Mouse (Mus musculus): ENCODE results near the gene Tyk2. TPM values are rescaled to one million over a fixed set of nuclear protein-coding genes. Genes with fewer than 3 reads are reported as not detected.

Gene Tyk2
- total RNA-seq, 1 experiment: 16.8 TPM

DNA sequence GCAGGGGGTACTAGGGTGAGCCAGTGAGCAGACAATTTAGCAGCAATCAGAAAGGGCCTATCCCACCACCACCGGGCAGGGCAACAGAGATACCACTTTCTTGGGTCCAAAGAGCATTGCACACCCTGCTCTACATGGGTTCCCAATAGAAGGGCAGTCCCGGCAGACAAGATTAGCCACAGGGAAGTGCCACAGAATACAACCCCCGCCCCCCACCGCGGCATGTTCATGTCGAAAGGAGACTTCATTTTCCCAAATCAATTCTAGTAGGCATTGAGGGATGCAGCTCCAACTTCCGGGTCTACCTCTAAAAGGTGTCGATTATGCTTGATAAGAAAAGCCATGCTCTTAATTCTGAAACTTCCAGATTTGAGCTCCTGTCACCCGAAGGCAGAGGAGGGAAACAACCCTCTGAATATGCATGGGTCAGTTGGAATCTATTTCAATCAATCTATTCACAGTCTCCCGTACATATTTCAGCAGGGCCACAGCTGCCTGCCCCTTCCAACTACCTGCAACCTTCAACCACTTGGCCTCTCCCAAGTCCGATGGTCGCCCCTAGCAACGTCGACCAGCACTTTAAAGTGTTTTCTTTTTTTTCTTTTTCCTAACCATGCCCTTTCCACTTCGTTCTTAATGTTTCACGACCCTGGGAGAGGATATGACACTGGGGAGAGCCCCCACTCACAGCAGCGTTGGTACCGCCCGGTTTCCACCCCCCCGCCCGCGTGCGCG is 39.9 kb downstream of the Tyk2 start:
- peaks cover 2 to 6% of the 10 kb centered on the region in 2 experiments; a peak in 3 of 4 replicates for H3K4me1 ChIP-seq (ENCODE audit: control insufficient read depth in 2 of 2, insufficient read depth in 2 of 2, low read length in 2 of 2, poor library complexity in 1 of 2)
- in situ Hi-C loops (cut with MboI; ENCODE audit: low sequenced_read_pairs in 2 of 2, unreplicated experiment in 2 of 2): no loop called here
- H3K36me3 ChIP-seq (ENCODE audit: control insufficient read depth, insufficient read depth, low read length, poor library complexity, severe bottlenecking): peaks cover 41% of the 10 kb centered on the region
- H3K9me3 ChIP-seq (ENCODE audit: control insufficient read depth, insufficient read depth, low read depth, low read length): no peaks in the 10 kb centered on the region
- peak overlapping the region; percentile 96 for H3K27ac ChIP-seq (ENCODE audit: insufficient read depth, low read depth, low read length, poor library complexity, severe bottlenecking)
- TF ChIP-seq ZNF384 (IDR thresholded peaks at IDR 0.05; ENCODE audit: low read depth, low read length): 0 out of 2 replicates have a peak, but pooled peaks have one; percentile 13
- TF ChIP-seq MAFK (IDR thresholded peaks at IDR 0.05; ENCODE audit: insufficient read depth, low read depth, low read length): no peak
- H3K4me3 ChIP-seq (ENCODE audit: insufficient read depth in 1 of 2, low read depth in 1 of 2, low read length in 2 of 2, poor library complexity in 1 of 2, severe bottlenecking in 1 of 2): peak overlapping the region; percentile 87 to 93
- no peak for DNase-seq (ENCODE audit: low read depth, low spot score)
- H3K9ac ChIP-seq (ENCODE audit: insufficient read depth, low read depth, low read length, poor library complexity, severe bottlenecking): peak overlapping the region; percentile 98

DNA sequence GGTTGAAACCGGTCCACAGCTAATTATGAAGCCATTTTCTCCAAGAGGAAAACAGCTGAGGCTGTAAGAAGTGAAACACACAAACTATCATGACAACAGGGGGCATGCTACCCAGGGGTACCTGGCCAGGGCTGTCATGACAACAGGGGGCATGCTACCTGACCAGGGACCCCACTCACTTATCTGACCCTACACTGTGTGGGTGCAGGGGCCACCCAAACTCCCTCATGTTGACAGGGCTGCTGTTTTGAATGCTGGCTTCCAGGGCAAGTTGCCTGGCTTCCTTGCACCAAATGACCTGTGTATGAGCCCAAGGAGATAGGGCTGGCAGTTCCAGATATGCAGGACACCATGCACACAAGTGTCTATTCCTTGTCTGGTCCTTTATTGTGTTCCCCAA is 40.5 kb downstream of the Tyk2 start:
- peak overlapping the region; percentile 98; the same call in 1 of the 2 replicates for H3K9ac ChIP-seq (ENCODE audit: insufficient read depth, low read depth, low read length, poor library complexity, severe bottlenecking)
- TF ChIP-seq ZC3H11A (IDR thresholded peaks at IDR 0.05; ENCODE audit: borderline replicate concordance, low read depth, low read length) (no peak), CHD2 (IDR thresholded peaks at IDR 0.05; ENCODE audit: low read depth, low read length) (no peak), HCFC1 (IDR thresholded peaks at IDR 0.05; ENCODE audit: borderline replicate concordance, insufficient read depth, low read length) (no peak), ZNF384 (IDR thresholded peaks at IDR 0.05; ENCODE audit: low read depth, low read length) (no peak), MAFK (IDR thresholded peaks at IDR 0.05; ENCODE audit: insufficient read depth, low read depth, low read length) (no peak)
- in situ Hi-C loops (cut with MboI; ENCODE audit: low sequenced_read_pairs in 2 of 2, unreplicated experiment in 2 of 2): no loop called here

DNA sequence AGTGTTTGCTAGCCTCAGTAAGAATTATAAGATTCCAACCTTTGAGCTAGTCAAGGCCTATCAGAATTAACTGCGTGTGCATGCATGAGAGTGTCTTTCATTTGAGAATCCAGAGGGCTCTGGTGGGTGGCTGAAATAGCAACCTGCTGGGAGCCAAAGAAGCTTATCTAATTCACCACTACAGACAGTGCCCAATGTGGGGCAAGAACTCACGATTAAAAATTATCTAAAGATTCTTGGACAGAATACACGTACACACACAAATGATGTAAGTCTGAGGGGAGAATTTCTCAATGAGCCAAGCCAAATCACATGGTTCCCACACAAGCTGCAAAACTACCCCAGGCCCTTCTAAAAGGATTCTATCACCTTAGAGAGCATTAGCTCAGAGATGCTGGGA is 47.7 kb downstream of the Tyk2 start:
- H3K4me1 ChIP-seq (ENCODE audit: control insufficient read depth in 2 of 2, insufficient read depth in 2 of 2, low read length in 2 of 2, poor library complexity in 1 of 2): no peaks in the 10 kb centered on the region
- in situ Hi-C loops (cut with MboI; ENCODE audit: low sequenced_read_pairs in 2 of 2, unreplicated experiment in 2 of 2): no loop called here
- H3K4me3 ChIP-seq (ENCODE audit: insufficient read depth in 1 of 2, low read depth in 1 of 2, low read length in 2 of 2, poor library complexity in 1 of 2, severe bottlenecking in 1 of 2): no peak overlapping the region
- peaks cover 71% of the 10 kb centered on the region for H3K36me3 ChIP-seq (ENCODE audit: control insufficient read depth, insufficient read depth, low read length, poor library complexity, severe bottlenecking)
- H3K9ac ChIP-seq (ENCODE audit: insufficient read depth, low read depth, low read length, poor library complexity, severe bottlenecking): no peak overlapping the region
- H3K9me3 ChIP-seq (ENCODE audit: control insufficient read depth, insufficient read depth, low read depth, low read length): no peaks in the 10 kb centered on the region
- no peak for DNase-seq (ENCODE audit: low read depth, low spot score)
- TF ChIP-seq ZNF384 (IDR thresholded peaks at IDR 0.05; ENCODE audit: low read depth, low read length) (no peak), HCFC1 (IDR thresholded peaks at IDR 0.05; ENCODE audit: borderline replicate concordance, insufficient read depth, low read length) (no peak)
- H3K27ac ChIP-seq (ENCODE audit: insufficient read depth, low read depth, low read length, poor library complexity, severe bottlenecking): no peak overlapping the region

More for the DNA sequence above, 40.5 kb downstream of the Tyk2 start:
- H3K27ac ChIP-seq (ENCODE audit: insufficient read depth, low read depth, low read length, poor library complexity, severe bottlenecking): no peak overlapping the region
- H3K4me1 ChIP-seq (ENCODE audit: control insufficient read depth in 2 of 2, insufficient read depth in 2 of 2, low read length in 2 of 2, poor library complexity in 1 of 2): peaks cover 2 to 4% of the 10 kb centered on the region in 2 experiments; a peak in 3 of 4 replicates
- H3K9me3 ChIP-seq (ENCODE audit: control insufficient read depth, insufficient read depth, low read depth, low read length): no peaks in the 10 kb centered on the region
- no peak for DNase-seq (ENCODE audit: low read depth, low spot score)
- peaks cover 46% of the 10 kb centered on the region for H3K36me3 ChIP-seq (ENCODE audit: control insufficient read depth, insufficient read depth, low read length, poor library complexity, severe bottlenecking)
- H3K4me3 ChIP-seq (ENCODE audit: insufficient read depth in 1 of 2, low read depth in 1 of 2, low read length in 2 of 2, poor library complexity in 1 of 2, severe bottlenecking in 1 of 2): peak overlapping the region; percentile 87 to 93

DNA sequence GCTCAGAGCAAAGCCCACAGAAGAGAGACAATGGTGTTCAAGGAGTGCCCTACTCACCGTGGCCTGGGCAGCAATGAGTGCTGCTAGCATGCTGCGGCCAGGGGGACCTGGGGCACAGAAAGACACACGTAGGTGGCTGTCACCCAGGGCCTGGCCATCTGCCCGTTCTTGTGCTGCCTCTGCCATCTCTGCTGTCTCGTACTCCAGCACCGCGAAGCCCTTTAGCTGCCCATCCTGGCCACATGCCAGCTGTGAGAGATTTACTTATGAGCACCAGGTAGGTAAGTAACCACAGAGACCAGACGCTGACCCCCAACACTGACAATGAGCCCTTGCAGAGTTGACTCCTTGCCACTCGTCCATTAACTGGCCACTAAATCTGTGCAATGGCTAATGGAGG is 49.9 kb downstream of the Tyk2 start:
- no peaks in the 10 kb centered on the region for H3K9me3 ChIP-seq (ENCODE audit: control insufficient read depth, insufficient read depth, low read depth, low read length)
- H3K9ac ChIP-seq (ENCODE audit: insufficient read depth, low read depth, low read length, poor library complexity, severe bottlenecking): no peak overlapping the region
- no peak overlapping the region for H3K27ac ChIP-seq (ENCODE audit: insufficient read depth, low read depth, low read length, poor library complexity, severe bottlenecking)
- in situ Hi-C loops (cut with MboI; ENCODE audit: low sequenced_read_pairs in 2 of 2, unreplicated experiment in 2 of 2): no loop called here
- no peak overlapping the region for H3K4me3 ChIP-seq (ENCODE audit: insufficient read depth in 1 of 2, low read depth in 1 of 2, low read length in 2 of 2, poor library complexity in 1 of 2, severe bottlenecking in 1 of 2)
- H3K36me3 ChIP-seq (ENCODE audit: control insufficient read depth, insufficient read depth, low read length, poor library complexity, severe bottlenecking): peaks cover 69% of the 10 kb centered on the region
- no peaks in the 10 kb centered on the region for H3K4me1 ChIP-seq (ENCODE audit: control insufficient read depth in 2 of 2, insufficient read depth in 2 of 2, low read length in 2 of 2, poor library complexity in 1 of 2)
- TF ChIP-seq CHD2 (IDR thresholded peaks at IDR 0.05; ENCODE audit: low read depth, low read length): no peak
- no peak for TF ChIP-seq MAFK (IDR thresholded peaks at IDR 0.05; ENCODE audit: insufficient read depth, low read depth, low read length)
- TF ChIP-seq ZC3H11A (IDR thresholded peaks at IDR 0.05; ENCODE audit: borderline replicate concordance, low read depth, low read length): no peak
- DNase-seq (ENCODE audit: low read depth, low spot score): no peak

DNA sequence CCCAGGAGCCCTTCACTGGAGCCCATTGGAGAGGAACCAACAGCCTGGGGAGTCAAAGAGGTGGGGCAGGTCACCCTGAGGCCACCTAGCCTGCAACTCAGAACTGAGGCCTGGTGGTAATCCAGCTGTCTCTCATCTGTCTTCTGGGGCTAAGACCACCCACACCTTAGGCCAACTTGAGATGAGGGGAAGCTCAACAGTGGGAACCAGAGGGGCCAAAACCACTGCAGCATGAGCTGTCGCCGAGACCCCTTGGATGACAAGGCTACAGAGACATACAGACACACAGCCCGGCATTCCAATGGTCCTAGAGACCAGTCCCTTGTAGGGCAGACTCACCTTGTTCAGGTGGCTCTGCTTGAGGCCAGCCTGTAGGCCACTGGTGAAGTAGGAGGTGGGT is 55.4 kb downstream of the Tyk2 start:
- Histone ChIP-seq H3K4me1 (ENCODE audit: control insufficient read depth in 2 of 2, insufficient read depth in 2 of 2, low read length in 2 of 2, poor library complexity in 1 of 2) (no peaks in the 10 kb centered on the region), H3K9ac (ENCODE audit: insufficient read depth, low read depth, low read length, poor library complexity, severe bottlenecking) (no peak overlapping the region), H3K9me3 (ENCODE audit: control insufficient read depth, insufficient read depth, low read depth, low read length) (no peaks in the 10 kb centered on the region), H3K27ac (ENCODE audit: insufficient read depth, low read depth, low read length, poor library complexity, severe bottlenecking) (no peak overlapping the region), H3K4me3 (ENCODE audit: insufficient read depth in 1 of 2, low read depth in 1 of 2, low read length in 2 of 2, poor library complexity in 1 of 2, severe bottlenecking in 1 of 2) (no peak overlapping the region), H3K36me3 (ENCODE audit: control insufficient read depth, insufficient read depth, low read length, poor library complexity, severe bottlenecking) (peaks cover 57% of the 10 kb centered on the region)
- no peak for DNase-seq (ENCODE audit: low read depth, low spot score)
- no peak for TF ChIP-seq HCFC1 (IDR thresholded peaks at IDR 0.05; ENCODE audit: borderline replicate concordance, insufficient read depth, low read length)
- TF ChIP-seq ZC3H11A (IDR thresholded peaks at IDR 0.05; ENCODE audit: borderline replicate concordance, low read depth, low read length): no peak
- TF ChIP-seq MAFK (IDR thresholded peaks at IDR 0.05; ENCODE audit: insufficient read depth, low read depth, low read length): no peak
- TF ChIP-seq CHD2 (IDR thresholded peaks at IDR 0.05; ENCODE audit: low read depth, low read length): no peak
- TF ChIP-seq ZNF384 (IDR thresholded peaks at IDR 0.05; ENCODE audit: low read depth, low read length): no peak
- in situ Hi-C loops (cut with MboI; ENCODE audit: low sequenced_read_pairs in 2 of 2, unreplicated experiment in 2 of 2): no loop called here
